Mouse (Mus musculus): ENCODE measurements around the gene Ebf1.
"Not testable (repeated sequence)": the region's sequence is repeated elsewhere in the genome, so short reads cannot be mapped to it uniquely, and the experiment has no call there.

Ebf1 gene

GRCm38 (mm10) chr11:44616788-44617712 is at the start of gene Ebf1:
TSS of gene Ebf1 (plus strand) at chr11:44617317.
- in situ Hi-C loops (cut with MseI, MboI): loop anchor here in 1 of 2 experiments (10.0 kb wide), 1 partner anchor 918 kb away; no protein-coding TSS in a partner anchor

GRCm38 (mm10) chr11:44570336-44570735 is 46.8 kb upstream of the Ebf1 start:
- in situ Hi-C loops (cut with MseI, MboI): not testable (repeated sequence)

GRCm38 (mm10) chr11:44572781-44573180 is 44.3 kb upstream of the Ebf1 start:
- in situ Hi-C loops (cut with MseI, MboI): no loop called here

GRCm38 (mm10) chr11:44573396-44573795 is 43.7 kb upstream of the Ebf1 start:
- in situ Hi-C loops (cut with MseI, MboI): no loop called here

- in situ Hi-C loops (cut with MseI, MboI): no loop called here
These were observed 42.7 kb upstream of the Ebf1 start for GRCm38 (mm10) chr11:44574391-44574790.

GRCm38 (mm10) chr11:44574820-44575219 is 42.3 kb upstream of the Ebf1 start:
- in situ Hi-C loops (cut with MseI, MboI): no loop called here

- in situ Hi-C loops (cut with MseI, MboI): no loop called here
These were observed 39.2 kb upstream of the Ebf1 start for GRCm38 (mm10) chr11:44577911-44578310.

GRCm38 (mm10) chr11:44581277-44581683 is 35.8 kb upstream of the Ebf1 start:
- in situ Hi-C loops (cut with MseI, MboI): no loop called here

GRCm38 (mm10) chr11:44586047-44586696 is 30.9 kb upstream of the Ebf1 start:
- in situ Hi-C loops (cut with MseI, MboI): no loop called here

GRCm38 (mm10) chr11:44593016-44593415 is 24.1 kb upstream of the Ebf1 start:
- in situ Hi-C loops (cut with MseI, MboI): loop anchor here in 1 of 2 experiments (10.0 kb wide), 1 partner anchor 952 kb away; no protein-coding TSS in a partner anchor

- in situ Hi-C loops (cut with MseI, MboI): loop anchor here in 1 of 2 experiments (10.0 kb wide), 1 partner anchor 950 kb away; no protein-coding TSS in a partner anchor
These were observed 22.3 kb upstream of the Ebf1 start for GRCm38 (mm10) chr11:44594768-44595167.

GRCm38 (mm10) chr11:44606881-44607280 is 10.2 kb upstream of the Ebf1 start:
- in situ Hi-C loops (cut with MseI, MboI): loop anchor here (5.0 to 10.0 kb wide), 2 partner anchors 400 to 928 kb away; no protein-coding TSS in a partner anchor

- in situ Hi-C loops (cut with MseI, MboI): loop anchor here (5.0 to 10.0 kb wide), 2 partner anchors 399 to 926 kb away; no protein-coding TSS in a partner anchor
These were observed 8.5 kb upstream of the Ebf1 start for GRCm38 (mm10) chr11:44608646-44609045.

GRCm38 (mm10) chr11:44610971-44611781 is 5.9 kb upstream of the Ebf1 start:
- in situ Hi-C loops (cut with MseI, MboI): loop anchor here in 1 of 2 experiments (10.0 kb wide), 1 partner anchor 924 kb away; no protein-coding TSS in a partner anchor

GRCm38 (mm10) chr11:44612156-44612555 is 5.0 kb upstream of the Ebf1 start:
- in situ Hi-C loops (cut with MseI, MboI): loop anchor here in 1 of 2 experiments (10.0 kb wide), 1 partner anchor 923 kb away; no protein-coding TSS in a partner anchor

- in situ Hi-C loops (cut with MseI, MboI): loop anchor here in 1 of 2 experiments (10.0 kb wide), 1 partner anchor 922 kb away; no protein-coding TSS in a partner anchor
These were observed 4.3 kb upstream of the Ebf1 start for GRCm38 (mm10) chr11:44612681-44613410.

GRCm38 (mm10) chr11:44613411-44614180 is 3.5 kb upstream of the Ebf1 start:
- in situ Hi-C loops (cut with MseI, MboI): loop anchor here in 1 of 2 experiments (10.0 kb wide), 1 partner anchor 921 kb away; no protein-coding TSS in a partner anchor

- in situ Hi-C loops (cut with MseI, MboI): loop anchor here in 1 of 2 experiments (10.0 kb wide), 1 partner anchor 919 kb away; no protein-coding TSS in a partner anchor
These were observed 884 bp upstream of the Ebf1 start for GRCm38 (mm10) chr11:44616078-44616787.
